Comparison of ENCODE assay signal across 8 mouse cellular contexts in the genomic region with DNA sequence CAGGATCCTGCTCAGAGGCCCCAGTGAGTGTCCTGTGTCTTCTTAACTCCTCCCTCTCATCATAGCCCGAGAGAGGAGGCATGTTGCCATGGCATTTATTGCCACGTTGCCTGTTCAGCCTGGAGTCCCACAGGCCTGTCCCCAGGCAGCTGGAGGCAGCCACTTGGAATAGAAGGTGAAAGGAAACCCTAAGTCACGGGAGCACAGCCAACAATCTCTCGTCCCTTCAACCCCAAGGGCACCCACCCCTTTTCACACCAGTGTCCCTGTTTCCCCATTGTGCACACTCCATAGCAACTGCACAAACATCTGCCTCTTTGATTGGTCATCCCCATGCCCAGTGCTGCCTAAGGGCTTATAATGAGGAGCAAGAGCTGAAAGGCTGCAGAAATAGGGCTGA. TPM values are rescaled to one million over a fixed set of nuclear protein-coding genes. Genes with fewer than 3 reads are reported as not detected.
DNase-seq lines count a peak whose midpoint lies in the region; ATAC-seq and TF ChIP-seq lines count a peak whose summit lies in the region.

No protein-coding gene starts in this region.

- H3K4me1 ChIP-seq in embryonic facial prominence, embryonic 11.5 days (ENCODE audit: control insufficient read depth, insufficient read depth, low read length) = no peaks in the 10 kb centered on the region
- H3K4me1 ChIP-seq in hindbrain, postnatal 0 days (ENCODE audit: insufficient read depth, low read length) = peaks cover 17% of the 10 kb centered on the region
- peaks cover 38% of the 10 kb centered on the region for H3K4me1 ChIP-seq in neural tube, embryonic 12.5 days

- no peak overlapping the region for H3K9ac ChIP-seq in embryonic facial prominence, embryonic 11.5 days (replicated peaks; ENCODE audit: low read length)
- no peak overlapping the region for H3K9ac ChIP-seq in hindbrain, postnatal 0 days (replicated peaks; ENCODE audit: low read length)
- peak overlapping the region; percentile 13; the same call in 1 of the 2 replicates for H3K9ac ChIP-seq in neural tube, embryonic 12.5 days

- peak overlapping the region; percentile 82 for H3K27ac ChIP-seq in left cerebral cortex, adult 2 months
- no peak overlapping the region for H3K27ac ChIP-seq in embryonic facial prominence, embryonic 11.5 days (replicated peaks; ENCODE audit: low read depth, low read length)
- peak overlapping the region; percentile 73 for H3K27ac ChIP-seq in hindbrain, postnatal 0 days
- H3K27ac ChIP-seq in neural tube, embryonic 12.5 days = no peak overlapping the region

- no peak for TF ChIP-seq CTCF in left cerebral cortex, adult 2 months (IDR thresholded peaks at IDR 0.05)
- TF ChIP-seq CTCF in hindbrain, postnatal 0 days (IDR thresholded peaks at IDR 0.05; ENCODE audit: low read depth) = no peak

- no peak overlapping the region for H3K4me3 ChIP-seq in left cerebral cortex, adult 2 months
- H3K4me3 ChIP-seq in embryonic facial prominence, embryonic 11.5 days (ENCODE audit: low read depth, low read length) = no peak overlapping the region
- no peak overlapping the region for H3K4me3 ChIP-seq in hindbrain, postnatal 0 days (ENCODE audit: low read length)
- no peak overlapping the region for H3K4me3 ChIP-seq in neural tube, embryonic 12.5 days

- H3K4me2 ChIP-seq in embryonic facial prominence, embryonic 11.5 days (ENCODE audit: low read depth, low read length) = no peak overlapping the region
- no peak overlapping the region for H3K4me2 ChIP-seq in hindbrain, postnatal 0 days (ENCODE audit: low read depth, low read length)
- H3K4me2 ChIP-seq in neural tube, embryonic 12.5 days (replicated peaks) = peak overlapping the region; percentile 14; the same call in 1 of the 2 replicates

- H3K27me3 ChIP-seq in embryonic facial prominence, embryonic 11.5 days (ENCODE audit: control insufficient read depth, insufficient read depth, low read length) = no peaks in the 10 kb centered on the region
- H3K27me3 ChIP-seq in hindbrain, postnatal 0 days (ENCODE audit: insufficient read depth, low read length) = no peaks in the 10 kb centered on the region
- no peaks in the 10 kb centered on the region for H3K27me3 ChIP-seq in neural tube, embryonic 12.5 days (replicated peaks)

- DNase-seq in left cerebral cortex, adult 2 months (ENCODE audit: extremely low spot score in 1 of 2, low spot score in 2 of 2) = peak in 1 of 2 experiments; percentile 55
- no peak for DNase-seq in left cerebral cortex, adult 11 months (ENCODE audit: low spot score)
- DNase-seq in embryonic facial prominence, embryonic 11.5 days (ENCODE audit: low spot score) = no peak
- DNase-seq in hindbrain, postnatal 0 days (ENCODE audit: low spot score) = peak; percentile 82
- no peak for DNase-seq in urinary bladder, postnatal 25 days (ENCODE audit: low spot score)
- DNase-seq in kidney, postnatal 36 days = no peak
- DNase-seq in ovary, postnatal 10 days (ENCODE audit: low spot score) = no peak

- no peaks in the 10 kb centered on the region for H3K36me3 ChIP-seq in embryonic facial prominence, embryonic 11.5 days (replicated peaks; ENCODE audit: control insufficient read depth, insufficient read depth, low read depth, low read length)
- no peaks in the 10 kb centered on the region; the same call in 1 of the 2 replicates for H3K36me3 ChIP-seq in hindbrain, postnatal 0 days (ENCODE audit: insufficient read depth, low read length)
- H3K36me3 ChIP-seq in neural tube, embryonic 12.5 days = no peaks in the 10 kb centered on the region

- H3K9me3 ChIP-seq in embryonic facial prominence, embryonic 11.5 days (replicated peaks; ENCODE audit: control insufficient read depth, low read length) = no peaks in the 10 kb centered on the region
- H3K9me3 ChIP-seq in hindbrain, postnatal 0 days (ENCODE audit: low read length) = no peaks in the 10 kb centered on the region
- H3K9me3 ChIP-seq in neural tube, embryonic 12.5 days = no peaks in the 10 kb centered on the region

- ATAC-seq in embryonic facial prominence, embryonic 11.5 days (replicated peaks; ENCODE audit: insufficient number of reproducible peaks, low FRiP score, low TSS enrichment, low read depth) = peak; percentile 63
- peak; percentile 88 for ATAC-seq in hindbrain, postnatal 0 days
- peak; percentile 93 for ATAC-seq in neural tube, embryonic 12.5 days (ENCODE audit: low FRiP score, low read depth)

- intact Hi-C loops in left cerebral cortex, adult 2 months (cut with DNase I) = loop anchor here (2.0 kb wide), 1 partner anchor 29 kb away; a partner anchor contains a TSS

- 44% methylated on average over 4 of the region's 4 CpGs for WGBS in embryonic facial prominence, embryonic 11.5 days
- WGBS in hindbrain, postnatal 0 days = 4% methylated on average over 4 of the region's 4 CpGs
- WGBS in neural tube, embryonic 12.5 days = 5% methylated on average over 4 of the region's 4 CpGs

RNA-seq across cellular contexts. Expression of a gene that starts 28.8 kb away (rescaled TPM):
- total RNA-seq in left cerebral cortex, adult 2 months (2021) = 100 to 1,000 TPM; 328 to 329 TPM
- polyA plus RNA-seq in embryonic facial prominence, embryonic 11.5 days (2014; fragmentation: Nextera tagmentation; extraction: Ambion mirVana) = 0.72 and 1.1 TPM in 2 replicates
- total RNA-seq in hindbrain, postnatal 0 days (2014; rRNA removed) = 86.8 and 90.5 TPM in 2 replicates
- polyA plus RNA-seq in hindbrain, postnatal 0 days (2015; fragmentation: Nextera tagmentation; extraction: Ambion mirVana) = 22.7 and 24.5 TPM in 2 replicates
- 9.2 and 10.8 TPM in 2 replicates for polyA plus RNA-seq in neural tube, embryonic 12.5 days (2016; fragmentation: Nextera tagmentation; extraction: Ambion mirVana)

RNA-seq across cellular contexts. Expression of a gene that starts 31.2 kb away (rescaled TPM):
- total RNA-seq in left cerebral cortex, adult 2 months (2021) = 1 to 10 TPM; 1.6 to 3.0 TPM
- polyA plus RNA-seq in embryonic facial prominence, embryonic 11.5 days (2014; fragmentation: Nextera tagmentation; extraction: Ambion mirVana) = 0.59 and 1.0 TPM in 2 replicates
- total RNA-seq in hindbrain, postnatal 0 days (2014; rRNA removed) = 0.42 and 0.72 TPM in 2 replicates
- polyA plus RNA-seq in hindbrain, postnatal 0 days (2015; fragmentation: Nextera tagmentation; extraction: Ambion mirVana) = 1.3 and 1.4 TPM in 2 replicates
- polyA plus RNA-seq in neural tube, embryonic 12.5 days (2016; fragmentation: Nextera tagmentation; extraction: Ambion mirVana) = 1.2 and 1.3 TPM in 2 replicates

Comparison
In these comparisons a context has a peak if more than half of its experiments do, and no peak if none do; other contexts are left out.
1. H3K27ac ChIP-seq: peak in left cerebral cortex, adult 2 months (single experiment) and hindbrain, postnatal 0 days (single experiment); none in embryonic facial prominence, embryonic 11.5 days (single experiment) and neural tube, embryonic 12.5 days (single experiment).
2. Peak in every context shown above with its lines, with median percentiles within 50 percentile points of each other: ATAC-seq.